Mouse (Mus musculus) CH12.LX (cell line): ENCODE measurements around the gene Fibp. TPM values are rescaled to one million over a fixed set of nuclear protein-coding genes. Genes with fewer than 3 reads are reported as not detected.
A peak's percentile ranks its signal among the peaks of the same experiment; 100 is the strongest.

Experiments
- DNase-seq: peaks from one replicate; pipeline ENCODE4 v3.0.0-alpha.2; 2013; ENCODE audit errors: extremely low read depth
- H3K27ac ChIP-seq: 2 replicates; pipeline ENCODE4 v1.5.1; 2012; ENCODE audit warnings: low read depth, mild to moderate bottlenecking, control low read depth, moderate library complexity; ENCODE audit not compliant: insufficient read depth
- H3K27me3 ChIP-seq: replicated peaks from 2 replicates; pipeline ENCODE3; 2012; ENCODE audit warnings: inconsistent platforms
- H3K36me3 ChIP-seq, 2 experiments: replicated peaks in 1 of 2; 2 replicates each; pipeline versions ENCODE3 to v1.6.1; 2012; ENCODE audit warnings: inconsistent platforms in 1 of 2, low read length in 1 of 2, mild to moderate bottlenecking in 1 of 2, mixed read lengths in 1 of 2, moderate library complexity in 1 of 2; ENCODE audit not compliant: control insufficient read depth in 1 of 2, insufficient read depth in 1 of 2
- H3K4me1 ChIP-seq, 2 experiments: 2 replicates each; pipeline ENCODE4 v1.6.1; 2012; ENCODE audit warnings: inconsistent platforms in 1 of 2, moderate library complexity in 1 of 2; ENCODE audit not compliant: insufficient read depth in 2 of 2, control insufficient read depth in 1 of 2
- H3K4me2 ChIP-seq: 2 replicates; pipeline ENCODE4 v1.6.1; 2012; ENCODE audit warnings: low read depth, mild to moderate bottlenecking, control low read depth; ENCODE audit not compliant: poor library complexity, insufficient read depth, severe bottlenecking
- H3K4me3 ChIP-seq, 3 experiments: fragments of 150-350 bp in 1 of 3; sonication (generic) in 1 of 3; replicated peaks in 1 of 3; 2 replicates each; pipeline versions ENCODE3 to v1.5.1; 2011 to 2012; ENCODE audit warnings: low read depth in 2 of 3, low read length in 2 of 3, mild to moderate bottlenecking in 2 of 3, moderate library complexity in 2 of 3, control low read depth in 1 of 3, improper control_type of control experiment in 1 of 3, inconsistent platforms in 1 of 3, mixed read lengths in 1 of 3; ENCODE audit not compliant: poor library complexity in 1 of 3
- H3K79me2 ChIP-seq: replicated peaks from 2 replicates; pipeline ENCODE4 v1.6.1; 2012; ENCODE audit warnings: mild to moderate bottlenecking, moderate library complexity; ENCODE audit not compliant: control insufficient read depth, poor library complexity, insufficient read depth, severe bottlenecking; ENCODE audit errors: extremely low read depth
- H3K9ac ChIP-seq: 2 replicates; pipeline ENCODE4 v1.6.1; 2012; ENCODE audit warnings: low read depth, mild to moderate bottlenecking, control low read depth, moderate library complexity; ENCODE audit not compliant: insufficient read depth
- H3K9me3 ChIP-seq: replicated peaks from 2 replicates; pipeline ENCODE3; 2012; ENCODE audit warnings: low read length, inconsistent platforms, mixed read lengths
- CHD1 ChIP-seq: IDR thresholded peaks from 2 replicates; pipeline ENCODE4 v1.6.1; 2012; ENCODE audit warnings: low read depth, low read length, improper control_type of control experiment, inconsistent platforms
- E2F4 ChIP-seq: IDR thresholded peaks from 2 replicates; pipeline ENCODE4 v1.6.1; 2011; ENCODE audit warnings: low read depth, low read length, improper control_type of control experiment; ENCODE audit not compliant: insufficient replicate concordance
- ELF1 ChIP-seq: IDR thresholded peaks from 2 replicates; pipeline ENCODE4 v1.6.1; 2014; ENCODE audit warnings: low read depth, mild to moderate bottlenecking, inconsistent platforms, low read length, improper control_type of control experiment
- EP300 ChIP-seq: IDR thresholded peaks from 2 replicates; pipeline ENCODE4 v1.6.1; 2011; ENCODE audit warnings: low read length, improper control_type of control experiment
- GABPA ChIP-seq: IDR thresholded peaks from 2 replicates; pipeline ENCODE4 v1.6.1; 2012; ENCODE audit warnings: low read depth, low read length, improper control_type of control experiment, inconsistent platforms; ENCODE audit not compliant: insufficient replicate concordance
- HCFC1 ChIP-seq: IDR thresholded peaks from 2 replicates; pipeline ENCODE4 v1.6.1; 2012; ENCODE audit warnings: low read depth, mild to moderate bottlenecking, inconsistent platforms, low read length, improper control_type of control experiment
- IRF4 ChIP-seq: IDR thresholded peaks from 2 replicates; pipeline ENCODE4 v1.6.1; 2014; ENCODE audit warnings: low read depth, mild to moderate bottlenecking, inconsistent platforms, low read length, improper control_type of control experiment
- JUND ChIP-seq: conservative IDR thresholded peaks from 2 replicates; pipeline ENCODE4 v1.6.1; 2011; ENCODE audit warnings: low read depth, low read length, improper control_type of control experiment
- KAT2A ChIP-seq: IDR thresholded peaks from 2 replicates; pipeline ENCODE4 v1.6.1; 2012; ENCODE audit warnings: low read length, improper control_type of control experiment, inconsistent platforms; ENCODE audit not compliant: insufficient replicate concordance
- MEF2A ChIP-seq: IDR thresholded peaks from 2 replicates; pipeline ENCODE4 v1.6.1; 2014; ENCODE audit warnings: low read depth, mild to moderate bottlenecking, inconsistent platforms, low read length, improper control_type of control experiment, borderline replicate concordance
- NELFE ChIP-seq: IDR thresholded peaks from 2 replicates; pipeline ENCODE4 v1.6.1; 2011; ENCODE audit warnings: low read depth, low read length, improper control_type of control experiment
- PAX5 ChIP-seq: IDR thresholded peaks from 2 replicates; pipeline ENCODE4 v1.6.1; 2012; ENCODE audit warnings: low read length, inconsistent platforms, mixed read lengths
- POLR2AphosphoS2 ChIP-seq: IDR thresholded peaks from 2 replicates; pipeline ENCODE4 v1.6.1; 2011; ENCODE audit warnings: low read depth, low read length, improper control_type of control experiment
- RAD21 ChIP-seq: IDR thresholded peaks from 2 replicates; pipeline ENCODE4 v1.6.1; 2011; ENCODE audit warnings: low read depth, mild to moderate bottlenecking, low read length, improper control_type of control experiment, moderate library complexity
- RCOR1 ChIP-seq: conservative IDR thresholded peaks from 2 replicates; pipeline ENCODE4 v1.6.1; 2012; ENCODE audit warnings: low read depth, mild to moderate bottlenecking, inconsistent platforms, low read length, improper control_type of control experiment
- TCF12 ChIP-seq: IDR thresholded peaks from 2 replicates; pipeline ENCODE4 v1.6.1; 2014; ENCODE audit warnings: low read depth, mild to moderate bottlenecking, inconsistent platforms, low read length, improper control_type of control experiment
- USF1 ChIP-seq: IDR thresholded peaks from 2 replicates; pipeline ENCODE4 v1.6.1; 2014; ENCODE audit warnings: low read depth, mild to moderate bottlenecking, inconsistent platforms, low read length, improper control_type of control experiment
- ZKSCAN1 ChIP-seq: IDR thresholded peaks from 2 replicates; pipeline ENCODE4 v1.6.1; 2012; ENCODE audit warnings: low read depth, inconsistent platforms, low read length, improper control_type of control experiment, borderline replicate concordance
- dilution Hi-C: fragments of 300-500 bp; cut with MboI; formaldehyde crosslinking; loops from 2 replicates; pipeline ENCODE4 v1.14.3; 2020; ENCODE audit warnings: low sequenced_read_pairs; ENCODE audit not compliant: extremely low pct_unique_long_range_greater_than_20kb, extremely low pct_ligation_motif_present
- in situ Hi-C: fragments of 300-500 bp; cut with MboI; formaldehyde crosslinking; loops from 3 replicates; pipeline ENCODE4 v1.14.3; 2019; ENCODE audit warnings: low sequenced_read_pairs, low pct_ligation_motif_present, low pct_unique_long_range_greater_than_20kb, mixed read lengths
- polyA plus RNA-seq: library from polyadenylated mRNA; unstranded; fragments of >175 nt; gene quantifications from 2 replicates; pipeline ENCODE4 v1.2.1, GENCODE M21; 2012; ENCODE audit warnings: low read depth; ENCODE audit not compliant: insufficient read length
- total RNA-seq, 2 experiments: library from RNA; depleted of rRNA; stranded (reverse); fragments of 300-350 nt in 1 of 2; fragments of >200 nt in 1 of 2; gene quantifications; 2 replicates each; pipeline ENCODE4 v1.2.3; 2012 to 2014

Gene Fibp
- total and polyA plus RNA-seq, 3 experiments, result 29.1 to 74.9 (median 37.5) TPM

GRCm38 (mm10) chr19:5457746-5458442 is 2.5 kb upstream of the Fibp start, which contains the start of gene Ccdc85b:
Ccdc85b (minus strand) TSS chr19:5457894.
- peaks cover 12% of the 10 kb centered on the region for H3K79me2 ChIP-seq
- H3K36me3 ChIP-seq, result peaks cover 8 to 33% of the 10 kb centered on the region in 2 experiments
- H3K4me3 ChIP-seq, result peak within 1 kb of the TSS; percentile 56 to 91 (median 77)
- in situ Hi-C loops (loop anchor here (5.0 kb wide), 1 partner anchor 34 kb away; the partner anchor contains the start of gene Cfl1), dilution Hi-C loops (no loop called here)
- H3K9ac ChIP-seq, result peak within 1 kb of the TSS; percentile 85
- H3K4me2 ChIP-seq, result peak within 1 kb of the TSS; percentile 96
- H3K9me3 ChIP-seq, result no peaks in the 10 kb centered on the region
- H3K27ac ChIP-seq, result peak within 1 kb of the TSS; percentile 52
- TF ChIP-seq NELFE, result no peak
- TF ChIP-seq RAD21, result no peak
- no peak for TF ChIP-seq ELF1
- no peak for TF ChIP-seq TCF12
- TF ChIP-seq RCOR1, result no peak
- TF ChIP-seq HCFC1, result no peak
- TF ChIP-seq KAT2A, result no peak
- no peak for TF ChIP-seq MEF2A
- TF ChIP-seq GABPA, result no peak
- TF ChIP-seq POLR2AphosphoS2, result no peak
- no peak for TF ChIP-seq JUND
- H3K4me1 ChIP-seq, result peaks cover 9 to 35% of the 10 kb centered on the region in 2 experiments; a peak in 3 of 4 replicates
- DNase-seq, result no peak
- peaks cover 7% of the 10 kb centered on the region for H3K27me3 ChIP-seq

GRCm38 (mm10) chr19:5459019-5459418 is 1.4 kb upstream of the Fibp start:
- peaks cover 12% of the 10 kb centered on the region for H3K79me2 ChIP-seq
- TF ChIP-seq IRF4 (no peak), NELFE (no peak), CHD1 (no peak), USF1 (no peak), ZKSCAN1 (no peak), E2F4 (no peak), PAX5 (no peak), EP300 (no peak), POLR2AphosphoS2 (no peak)
- TF ChIP-seq, all 38 proteins: peak for 0
- no peak for DNase-seq
- no peaks in the 10 kb centered on the region for H3K9me3 ChIP-seq
- H3K36me3 ChIP-seq, result peaks cover 19 to 42% of the 10 kb centered on the region in 2 experiments
- H3K4me2 ChIP-seq, result no peak overlapping the region
- in situ Hi-C loops, result loop anchor here (5.0 kb wide), 1 partner anchor 33 kb away; the partner anchor contains the start of gene Cfl1
- dilution Hi-C loops, result no loop called here
- no peak overlapping the region for H3K4me3 ChIP-seq
- H3K4me1 ChIP-seq, result peaks cover 9 to 35% of the 10 kb centered on the region in 2 experiments; a peak in 3 of 4 replicates
- no peak overlapping the region for H3K9ac ChIP-seq
- H3K27me3 ChIP-seq, result peaks cover 7% of the 10 kb centered on the region
- no peak overlapping the region for H3K27ac ChIP-seq
